Mouse (Mus musculus): ENCODE data around the gene Klhl31. TPM values are rescaled to one million over a fixed set of nuclear protein-coding genes. Genes with fewer than 3 reads are reported as not detected.

The Klhl31 gene
- polyA plus RNA-seq, 1 experiment from 2014 or later: 1.4 TPM

Other genes with a start within 250 kb of the Klhl31 start
- 6.8 and 7.0 TPM in 2 replicates for gene Lrrc1, start 91.6 kb upstream of the Klhl31 start, polyA plus RNA-seq (2016; fragmentation: Nextera tagmentation; extraction: Ambion mirVana)
- 20.5 and 23.9 TPM in 2 replicates for gene Gclc, start 118.0 kb downstream of the Klhl31 start, polyA plus RNA-seq (2016; fragmentation: Nextera tagmentation; extraction: Ambion mirVana)